Mouse (Mus musculus): ENCODE measurements around the gene Aim2. TPM values are rescaled to one million over a fixed set of nuclear protein-coding genes. Genes with fewer than 3 reads are reported as not detected.

The Aim2 gene
- total RNA-seq, 2 experiments from 2014 or later = 0.26 to 1.0 TPM

DNA sequence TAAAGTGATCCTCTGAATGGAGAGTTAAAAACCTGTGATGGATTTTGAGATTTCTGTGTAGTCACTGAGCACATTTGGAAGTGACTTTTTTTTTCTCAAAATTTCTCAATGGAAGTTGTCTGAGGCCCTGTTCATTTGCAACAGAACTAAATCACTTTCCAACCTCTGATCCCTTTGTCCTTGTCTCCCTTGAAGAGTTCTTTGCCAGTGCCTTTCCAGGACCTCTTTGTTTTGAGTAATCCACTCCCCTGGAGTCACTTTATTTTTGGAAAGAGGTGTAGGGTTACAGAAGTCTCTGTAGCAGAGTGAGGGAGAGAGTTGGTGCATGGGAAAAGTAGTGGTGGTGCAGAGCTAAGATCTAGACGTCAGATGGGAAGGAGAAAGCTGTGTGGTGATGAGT is 2.2 kb upstream of the Aim2 start:
- no peak for DNase-seq

DNA sequence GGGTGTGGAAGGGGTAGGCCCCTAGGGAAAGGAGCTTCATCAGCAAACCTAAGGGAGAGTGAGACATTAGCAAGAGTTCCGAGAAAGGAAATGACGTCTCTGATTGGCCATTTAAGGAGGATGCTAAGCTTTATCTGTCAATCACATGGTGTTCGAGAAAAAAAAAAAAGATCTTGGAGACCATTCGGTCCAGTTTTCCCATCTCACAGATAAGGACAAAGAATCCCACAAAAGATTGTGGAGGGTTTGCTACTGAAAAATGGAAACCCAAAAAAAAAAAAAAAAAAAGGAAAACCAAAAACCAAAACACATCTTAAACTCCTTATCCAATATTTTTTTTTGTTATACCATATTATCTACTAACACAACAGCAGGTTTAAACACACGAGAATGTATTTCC is 1.5 kb upstream of the Aim2 start:
- DNase-seq = no peak

DNA sequence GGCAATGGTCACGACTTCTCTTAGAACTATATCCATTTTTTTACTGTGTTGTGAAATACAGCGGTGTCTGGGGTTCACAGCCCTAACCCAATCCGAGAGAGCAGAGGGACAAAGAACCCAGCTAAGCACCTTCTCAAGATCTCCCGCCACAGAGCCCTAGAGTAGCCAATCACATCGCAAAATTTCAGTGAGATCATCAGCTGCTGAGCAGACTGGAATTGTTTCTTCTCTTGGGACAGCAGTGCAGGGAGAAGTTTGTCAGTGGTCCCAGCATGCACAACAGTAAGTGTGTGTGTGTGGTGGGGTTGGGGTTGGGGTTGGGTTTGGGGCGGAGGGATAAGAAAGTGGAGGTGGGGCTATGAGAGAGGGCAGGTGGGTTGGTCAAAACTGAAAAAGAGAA is 733 bp upstream of the Aim2 start:
- DNase-seq = no peak

DNA sequence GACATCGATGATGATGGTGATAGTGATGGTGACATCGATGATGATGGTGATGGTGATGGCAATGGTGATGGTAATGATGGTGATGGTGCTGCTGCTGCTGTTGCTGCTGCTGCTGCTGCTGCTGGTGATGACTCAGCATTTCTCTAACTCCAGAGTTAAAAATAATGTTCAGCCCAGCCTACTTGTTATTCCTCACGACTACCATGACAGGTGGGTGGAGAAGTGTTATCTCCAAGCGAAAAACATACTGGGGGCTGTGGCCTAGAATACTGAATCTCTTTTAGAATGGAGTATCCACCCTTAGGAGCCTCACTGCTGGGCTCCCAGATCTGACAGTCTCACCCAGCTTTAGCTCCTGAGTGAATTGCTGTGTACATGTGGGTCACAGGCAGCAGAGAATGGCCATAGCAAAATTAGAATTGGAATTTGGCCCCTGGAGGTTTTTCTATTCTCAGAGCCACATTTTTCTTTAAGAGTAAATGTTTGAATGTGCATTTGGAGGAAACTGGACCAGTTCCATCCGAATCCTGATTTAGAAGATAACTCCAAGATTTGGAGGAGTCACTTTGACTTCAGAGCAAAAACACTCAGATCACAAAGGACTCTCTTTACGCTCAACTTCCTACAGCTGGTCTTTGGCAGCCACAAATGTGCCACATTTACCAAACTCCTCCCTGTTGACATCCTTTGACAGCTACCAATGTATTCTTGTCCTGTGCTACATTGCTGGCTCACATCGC is 4.6 kb downstream of the Aim2 start:
- DNase-seq = no peak

DNA sequence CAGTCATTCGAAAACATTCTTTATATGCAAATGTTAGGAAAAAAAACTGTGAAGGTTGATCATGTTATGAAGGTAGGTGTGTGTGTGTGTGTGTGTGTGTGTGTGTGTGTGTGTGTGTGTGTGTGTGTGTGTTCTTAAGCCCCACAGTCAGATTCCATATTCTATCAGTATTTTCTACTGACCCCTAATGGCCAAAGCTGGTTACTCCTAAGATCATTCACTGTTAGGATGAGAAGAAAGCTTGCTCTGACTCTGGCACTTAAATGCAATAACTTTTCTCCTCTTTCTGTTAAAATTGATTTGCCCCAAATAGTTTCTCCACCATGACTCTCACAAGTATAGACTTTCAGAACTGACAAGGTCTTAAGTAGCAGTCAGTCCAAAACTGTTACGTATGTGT is 6.0 kb downstream of the Aim2 start:
- DNase-seq = no peak

DNA sequence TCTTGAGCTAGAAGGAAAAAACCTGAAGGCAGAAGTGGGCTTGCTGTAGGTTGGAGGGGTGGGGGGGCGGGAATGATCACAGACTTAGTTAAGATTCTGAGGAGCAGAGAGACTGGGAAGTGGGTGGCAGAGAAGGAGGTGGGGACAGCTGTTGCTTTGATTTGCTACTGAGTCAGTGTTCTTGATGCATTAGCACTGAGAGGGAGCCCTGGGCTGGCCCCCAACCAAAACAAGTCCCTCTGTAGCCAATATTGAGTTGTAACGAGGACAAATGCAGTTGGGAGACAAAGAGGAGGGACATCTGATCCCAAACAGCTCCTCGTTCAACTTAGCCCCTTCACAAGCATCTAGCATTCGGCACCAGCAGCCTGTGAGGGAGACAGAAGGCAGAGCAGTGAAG is 7.1 kb downstream of the Aim2 start:
- DNase-seq = no peak

DNA sequence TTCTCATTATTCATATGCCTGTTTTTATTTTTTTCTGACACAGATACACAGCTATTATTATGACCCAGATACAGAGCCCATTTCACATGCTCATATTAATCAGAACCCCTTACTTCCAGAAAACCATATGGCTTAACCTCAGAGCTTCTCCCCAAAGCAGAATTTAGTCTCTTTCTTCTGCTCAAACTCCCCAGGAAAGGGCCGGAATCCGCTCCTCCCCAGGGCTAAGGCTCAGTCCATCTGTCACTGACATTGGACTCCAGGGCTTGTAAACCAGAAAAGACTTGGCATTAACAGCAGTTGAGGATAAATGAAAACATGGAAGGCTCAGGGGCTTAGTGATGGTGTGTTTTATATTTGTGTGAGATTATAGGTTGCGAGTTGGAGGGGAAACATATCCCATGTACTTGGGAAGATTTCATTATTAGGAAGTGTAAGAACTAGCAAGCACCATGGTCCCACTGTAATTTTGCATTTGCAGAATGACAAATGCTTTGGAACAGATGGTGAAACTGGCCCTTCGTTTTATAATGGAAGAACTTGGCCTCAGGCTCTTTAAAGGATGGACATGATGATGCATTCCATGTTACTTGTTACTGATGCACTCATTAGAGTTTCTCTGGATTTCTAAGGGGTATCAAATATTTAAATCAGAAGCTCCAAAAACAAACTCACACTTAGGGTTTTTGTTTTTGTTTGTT is 9.1 kb downstream of the Aim2 start:
- DNase-seq = no peak

DNA sequence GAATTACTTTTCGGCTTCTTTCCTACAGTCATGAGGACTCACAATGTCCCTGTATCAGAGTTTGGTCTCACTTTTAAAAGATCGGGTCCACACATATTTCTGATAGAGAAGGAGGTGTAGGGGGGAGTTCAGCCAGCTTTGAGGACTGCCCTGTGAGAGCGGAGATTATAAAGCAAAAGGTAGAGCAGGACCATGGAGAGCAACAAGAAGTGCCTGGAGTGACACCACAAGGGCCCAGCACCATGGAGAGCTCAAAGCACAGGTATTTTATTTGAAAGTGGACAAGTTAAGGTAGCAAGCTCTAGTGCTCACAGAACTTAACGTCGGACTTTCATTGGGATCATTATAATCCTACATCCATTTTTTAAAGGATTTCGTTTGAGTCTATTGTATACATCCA is 11.0 kb downstream of the Aim2 start:
- no peak for DNase-seq

DNA sequence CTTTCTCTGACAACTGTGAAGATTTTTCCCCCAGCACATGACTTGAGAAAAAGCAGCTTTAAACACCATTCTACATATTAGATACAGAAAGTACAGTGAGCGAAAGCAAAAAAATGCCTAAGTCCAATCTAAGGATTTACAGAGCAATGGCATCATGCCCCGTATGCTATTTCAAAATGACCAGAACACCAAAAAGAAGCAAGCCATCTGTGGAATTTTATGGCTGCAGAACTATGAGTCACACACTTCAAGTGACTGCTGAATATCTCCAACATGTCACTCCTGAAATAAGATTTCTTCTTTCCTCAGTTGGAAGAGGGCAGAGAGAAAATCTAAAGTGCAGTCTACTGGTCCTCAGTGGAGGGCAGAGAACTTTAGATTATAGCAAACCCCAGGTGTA is 12.8 kb downstream of the Aim2 start:
- no peak for DNase-seq

DNA sequence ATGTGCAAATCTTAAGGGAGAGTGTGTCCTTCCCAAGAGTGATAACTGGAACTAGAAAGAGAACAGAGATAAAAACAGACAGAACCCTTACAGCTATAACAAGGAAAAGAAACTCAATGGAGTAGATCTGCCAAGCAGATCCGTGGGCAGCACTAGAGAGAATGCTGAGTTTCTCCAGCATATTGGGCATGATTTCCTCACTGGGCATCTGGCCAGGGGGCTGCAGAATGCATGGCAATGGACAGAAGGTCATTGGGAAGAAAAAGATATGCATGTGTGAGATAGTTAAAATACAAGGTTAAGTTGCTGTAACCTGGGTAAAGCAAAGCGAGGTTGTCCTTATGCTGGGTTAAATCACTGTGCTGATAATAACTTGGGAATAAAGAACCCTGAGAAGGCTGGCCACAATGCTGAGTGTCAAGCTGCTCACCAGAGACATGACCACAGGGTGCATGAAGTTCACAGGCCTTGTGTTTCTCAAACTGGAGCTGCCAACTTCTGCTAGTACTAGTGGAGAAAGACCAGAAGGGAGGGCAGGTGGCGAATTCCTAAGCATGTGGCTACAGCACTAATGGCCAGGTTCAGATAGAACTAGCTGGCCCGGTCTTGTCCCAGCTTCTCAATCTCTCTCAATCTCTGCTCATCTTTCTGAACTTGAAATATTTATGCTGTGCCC is 13.6 kb downstream of the Aim2 start:
- no peak for DNase-seq

DNA sequence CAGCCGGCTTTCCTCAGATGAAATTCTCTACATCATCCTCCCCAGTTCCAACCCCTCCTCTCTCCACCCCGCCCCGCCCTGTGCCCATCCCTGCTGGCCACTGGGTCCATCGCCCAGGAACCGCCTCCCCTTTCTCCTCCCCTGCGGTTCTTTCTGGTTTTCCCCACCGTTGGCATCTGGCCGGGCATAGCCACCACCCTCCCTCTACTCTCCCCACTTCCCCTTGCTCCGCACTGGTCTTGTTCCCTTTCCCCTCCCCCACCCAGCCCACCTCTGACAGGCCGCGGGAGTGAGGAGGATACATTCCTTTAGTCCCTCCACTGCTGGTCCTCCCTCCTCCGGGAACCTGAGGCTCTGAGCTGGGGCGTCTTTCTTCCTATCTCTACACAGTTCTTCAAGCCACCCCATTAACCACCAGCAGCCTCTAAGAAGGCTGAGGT is 15.3 kb downstream of the Aim2 start:
- peak; percentile 8 for DNase-seq

DNA sequence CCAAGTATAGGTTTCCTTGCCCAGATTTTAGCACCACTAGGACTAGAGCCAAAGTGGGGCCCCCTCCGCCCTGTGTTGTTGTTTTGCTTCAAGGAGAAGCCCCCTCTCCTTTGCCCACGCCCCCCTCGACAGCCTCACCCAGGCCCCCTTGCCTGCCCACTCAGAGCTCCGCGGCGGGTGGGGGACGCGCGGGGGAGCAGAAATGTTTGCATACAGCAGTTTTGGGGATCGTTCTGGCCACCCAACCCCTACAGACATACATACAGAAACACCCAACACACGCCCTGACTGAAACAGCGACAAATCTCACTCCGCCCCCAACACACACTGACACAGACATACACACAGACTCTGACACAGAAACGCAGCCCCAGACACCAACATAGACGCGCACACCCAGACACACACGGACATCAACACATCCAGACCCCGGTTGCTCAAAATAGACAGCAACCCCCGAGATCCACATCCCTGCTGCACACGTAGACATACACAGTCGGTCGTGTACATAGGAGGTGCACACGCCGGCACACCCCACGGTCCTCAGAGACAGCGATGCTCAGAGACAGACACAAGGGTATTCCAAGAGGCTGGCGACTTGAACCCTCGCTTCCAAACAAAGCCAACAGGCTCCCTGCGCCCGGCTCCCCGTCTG is 16.1 kb downstream of the Aim2 start:
- DNase-seq = no peak

DNA sequence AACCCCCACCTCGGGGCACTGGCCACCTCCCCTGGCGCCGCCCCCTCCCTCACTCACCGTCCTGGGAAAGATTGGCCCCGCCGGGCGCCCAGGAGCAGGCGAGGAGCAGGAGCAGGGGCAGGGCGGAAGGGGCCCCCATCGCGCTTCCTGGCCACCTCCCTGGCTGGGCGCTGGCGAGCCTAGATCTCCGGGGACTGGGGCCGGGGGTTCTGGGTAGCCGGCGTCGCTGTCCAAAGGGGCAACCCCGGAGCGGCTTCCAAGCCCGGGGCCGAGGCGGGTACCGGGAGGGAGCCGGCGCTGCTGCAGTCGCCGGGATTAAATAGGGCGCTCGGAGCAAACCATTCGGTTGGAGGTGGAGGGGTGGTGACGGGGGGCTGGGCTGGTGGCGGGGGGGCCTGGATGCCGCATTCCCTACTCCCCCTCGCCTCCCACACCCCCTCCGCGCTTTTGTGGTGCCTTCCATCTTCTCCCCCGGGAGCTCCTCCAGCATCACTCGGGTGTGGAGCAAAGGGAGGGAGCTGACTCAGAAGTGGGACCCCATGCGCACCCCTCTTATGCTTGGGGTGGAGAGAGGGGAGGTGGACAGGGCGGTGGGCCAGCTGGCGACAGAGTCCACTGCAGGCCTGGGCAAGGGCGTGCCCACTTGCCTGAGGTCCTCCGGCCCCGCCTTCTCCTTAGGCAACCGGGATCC is 16.8 kb downstream of the Aim2 start, which contains the start of gene Cadm3:
Cadm3 (minus strand) TSS at position 340 of the 691 bp plus-strand sequence.
- DNase-seq = peak; percentile 36

DNA sequence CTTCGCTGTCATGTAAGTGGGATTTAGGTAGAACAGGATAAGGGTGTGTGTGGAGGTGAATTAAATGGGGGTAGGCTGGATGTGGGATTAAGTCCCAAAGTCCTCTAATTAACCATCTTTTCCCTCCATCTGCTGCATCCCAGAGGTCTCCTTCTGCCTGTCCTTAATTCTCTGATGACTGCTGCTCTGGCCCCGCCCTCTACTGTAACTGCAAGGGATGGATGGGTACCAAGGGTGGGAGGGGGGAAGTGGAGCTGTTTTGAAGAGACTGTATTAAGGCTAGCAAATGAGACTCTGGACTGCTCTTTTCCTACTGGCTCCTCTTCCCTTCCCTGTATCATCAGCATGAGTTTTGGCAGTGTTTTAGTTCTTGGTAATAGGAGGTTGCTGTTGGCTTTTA is 18.9 kb downstream of the Aim2 start:
- no peak for DNase-seq

DNA sequence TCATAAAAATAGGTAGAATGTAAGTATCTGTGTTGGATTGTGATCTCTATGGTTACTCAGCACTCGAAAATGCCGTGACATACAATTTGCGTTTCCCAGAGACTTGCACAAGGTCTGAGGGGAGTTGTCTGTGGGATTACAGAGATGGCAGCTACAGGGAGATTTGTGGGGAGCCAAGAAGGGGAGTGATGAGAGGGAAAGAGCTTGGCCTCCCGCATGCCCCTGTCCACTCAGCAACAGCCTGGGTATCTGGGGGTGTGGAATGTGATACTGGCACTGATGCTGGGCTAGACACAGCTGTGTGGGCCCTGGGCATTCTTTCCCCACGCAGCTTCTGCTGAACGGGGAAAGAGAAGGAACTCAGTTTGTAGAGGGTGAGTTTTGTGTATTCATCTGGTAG is 19.8 kb downstream of the Aim2 start:
- no peak for DNase-seq

DNA sequence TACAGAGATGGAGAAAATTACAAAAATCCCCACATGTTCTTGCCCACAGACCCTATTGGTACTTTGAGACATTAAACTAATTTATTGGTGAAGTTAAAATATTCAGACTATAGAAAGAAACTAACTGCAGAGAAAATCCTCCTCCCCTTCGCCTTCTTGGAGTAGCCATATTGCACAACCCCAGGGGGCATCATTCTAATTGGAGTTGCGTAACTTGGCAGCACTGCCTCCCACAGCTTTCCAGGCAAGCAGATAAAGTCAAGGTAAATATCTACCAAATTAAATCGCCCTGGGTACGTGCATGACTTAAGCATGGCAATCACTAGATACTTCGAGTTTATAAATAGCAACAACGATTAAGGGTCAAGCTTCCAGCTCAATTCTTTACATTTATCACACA is 20.9 kb downstream of the Aim2 start:
- DNase-seq = no peak

DNA sequence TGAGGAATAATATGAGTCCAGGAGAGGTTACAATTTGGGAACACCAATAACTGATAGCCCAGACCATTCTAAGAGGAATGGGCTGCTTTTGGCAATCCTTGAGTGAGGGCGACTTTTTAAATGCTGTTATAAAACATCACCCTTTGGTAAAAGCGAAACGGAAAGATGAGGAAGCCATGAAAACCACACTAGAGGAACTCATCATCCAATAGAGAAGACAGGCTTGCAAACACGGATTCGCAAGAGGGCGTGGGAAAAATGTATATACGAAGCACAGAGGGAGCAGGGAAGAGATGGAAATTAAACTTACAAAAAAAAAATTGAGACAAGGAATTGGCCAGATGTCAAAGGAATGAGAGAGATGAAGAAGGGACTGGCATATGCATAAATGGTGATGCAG is 23.3 kb downstream of the Aim2 start:
- no peak for DNase-seq

DNA sequence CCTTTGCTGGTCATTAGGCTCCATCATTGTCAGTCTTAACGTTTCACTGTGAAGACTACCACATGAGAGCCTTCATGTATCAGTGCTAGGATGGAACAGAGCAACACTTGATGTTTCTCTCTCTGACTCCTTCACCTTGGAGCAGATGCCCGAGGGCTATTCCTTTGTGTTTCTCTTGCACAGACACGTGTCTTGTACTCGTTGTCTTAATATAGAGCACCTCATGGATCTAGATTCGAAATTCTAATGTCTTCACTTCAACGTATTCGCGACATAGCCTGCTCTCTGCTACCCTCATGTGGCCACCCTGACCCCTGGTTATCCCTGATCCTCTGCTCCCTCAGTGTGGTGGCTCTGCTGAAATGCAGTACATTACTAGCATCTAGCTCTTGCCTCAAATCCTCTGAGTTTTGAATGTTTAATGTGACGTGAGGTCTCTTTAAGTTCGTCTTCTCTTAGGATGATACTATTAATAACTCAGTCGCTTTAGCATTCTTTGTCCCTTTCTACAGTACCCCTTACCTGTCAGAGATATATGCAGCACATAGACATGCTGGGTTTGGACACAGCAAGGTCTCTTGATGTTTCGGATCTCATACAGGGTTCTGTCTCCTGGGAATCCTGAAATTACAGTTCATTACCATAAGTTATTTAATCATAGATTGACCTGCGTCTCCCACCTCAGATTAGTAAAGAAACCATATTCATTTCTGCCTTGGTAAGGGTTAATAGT is 26.9 kb downstream of the Aim2 start:
- DNase-seq = peak; percentile 47

DNA sequence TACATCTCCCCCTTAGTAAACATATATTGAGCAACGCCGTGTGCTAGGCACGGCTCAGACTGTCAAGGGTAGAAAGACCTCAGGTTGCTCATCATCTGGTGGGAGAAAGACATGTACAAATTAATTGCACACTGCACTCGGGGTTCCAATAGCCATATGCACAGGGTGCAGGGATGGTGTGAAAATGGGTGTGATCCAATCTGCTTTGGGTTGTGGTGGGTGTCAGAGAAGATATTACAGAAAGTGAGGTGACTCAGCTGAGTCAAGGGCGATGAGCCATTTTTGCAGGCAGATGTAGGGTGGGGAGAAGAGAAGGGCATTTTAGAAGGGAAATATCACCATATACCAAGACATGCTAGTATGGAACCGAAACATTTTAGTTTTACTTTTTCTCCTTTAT is 30.8 kb downstream of the Aim2 start:
- no peak for DNase-seq

DNA sequence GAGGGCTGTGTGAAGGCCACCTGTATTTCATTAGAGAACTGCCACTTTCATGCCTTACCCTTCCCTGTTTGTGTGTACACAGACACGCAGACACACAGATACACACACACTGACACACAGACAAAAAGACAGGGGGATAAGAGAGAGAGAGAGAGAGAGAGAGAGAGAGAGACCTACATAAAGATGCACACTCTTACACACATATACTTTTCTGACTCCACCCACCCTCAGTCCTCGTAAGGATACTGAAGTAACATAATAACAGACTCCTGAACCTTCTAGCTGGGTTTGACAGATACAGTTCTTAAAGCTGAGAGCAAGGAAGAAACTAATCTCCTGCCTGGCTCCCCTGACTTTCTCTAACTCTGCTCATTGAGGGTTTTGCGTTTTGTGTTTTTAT is 38.8 kb downstream of the Aim2 start:
- no peak for DNase-seq

DNA sequence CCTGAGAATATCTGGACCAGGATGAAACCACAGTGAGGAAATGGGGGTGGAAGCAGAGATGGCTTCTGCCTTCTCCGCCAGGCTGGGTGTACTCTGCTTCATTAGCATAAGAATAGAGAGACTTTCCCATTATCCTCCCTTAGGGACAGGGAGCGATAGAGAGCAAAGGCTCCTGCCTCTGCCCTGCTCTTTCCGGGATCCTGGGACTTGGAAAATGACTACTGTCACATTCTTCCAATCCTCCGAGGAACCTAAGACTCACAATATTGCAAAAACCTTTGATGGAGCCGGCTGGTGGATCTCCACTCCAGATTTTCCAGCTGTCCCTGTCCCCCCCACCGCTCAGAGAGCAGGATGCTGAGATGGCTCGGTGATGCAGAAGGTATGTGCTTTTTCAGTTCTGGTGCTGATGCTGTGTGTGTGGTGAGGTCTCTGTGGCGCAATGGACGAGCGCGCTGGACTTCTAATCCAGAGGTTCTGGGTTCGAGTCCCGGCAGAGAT is 39.3 kb downstream of the Aim2 start:
- no peak for DNase-seq
